Mouse (Mus musculus): ENCODE measurements around the gene Flt3.

GRCm38 (mm10) chr5:147418394-147419121 is 18.3 kb upstream of the Flt3 start:
- TF ChIP-seq POLR2A (IDR thresholded peaks at IDR 0.05; ENCODE audit: insufficient read depth, low read depth, low read length) (no peak), CTCF (IDR thresholded peaks at IDR 0.05) (peak; percentile 55), EP300 (IDR thresholded peaks at IDR 0.05; ENCODE audit: insufficient read depth, low read depth, low read length) (no peak)

Measured in heart, adult 2 months (tissue).